Mouse (Mus musculus): ENCODE measurements around the gene Arl16. TPM values are rescaled to one million over a fixed set of nuclear protein-coding genes. Genes with fewer than 3 reads are reported as not detected.

The Arl16 gene
- total RNA-seq, 2 experiments from 2014 or later = 13.7 to 17.0 TPM

GRCm38 (mm10) chr11:120445475-120445874 lies 21.9 kb downstream of the Arl16 start:
- DNase-seq = no peak

- no peak for DNase-seq
Measured at GRCm38 (mm10) chr11:120444106-120444505, 23.3 kb downstream of the Arl16 start.

GRCm38 (mm10) chr11:120442765-120443280 lies 24.6 kb downstream of the Arl16 start:
- DNase-seq = no peak

- DNase-seq = no peak
Measured at GRCm38 (mm10) chr11:120442344-120442743, 25.1 kb downstream of the Arl16 start, which contains the start of gene Tspan10. Tspan10 (plus strand) TSS chr11:120442644.

GRCm38 (mm10) chr11:120437857-120438385 lies 29.5 kb downstream of the Arl16 start:
- DNase-seq = no peak

GRCm38 (mm10) chr11:120437152-120437856 lies 30.1 kb downstream of the Arl16 start, which contains the start of gene Nploc4:
Nploc4 (minus strand) TSS chr11:120437708.
- peak; percentile 95 for DNase-seq

- DNase-seq = no peak
Measured at GRCm38 (mm10) chr11:120426727-120427126, 40.7 kb downstream of the Arl16 start.

GRCm38 (mm10) chr11:120423569-120424295 lies 43.7 kb downstream of the Arl16 start:
- DNase-seq = peak; percentile 79

GRCm38 (mm10) chr11:120422651-120423568 lies 44.5 kb downstream of the Arl16 start:
- no peak for DNase-seq

- no peak for DNase-seq
Measured at GRCm38 (mm10) chr11:120418592-120418991, 48.8 kb downstream of the Arl16 start.

GRCm38 (mm10) chr11:120417852-120418251 lies 49.6 kb downstream of the Arl16 start:
- DNase-seq = no peak

Other genes starting within 250 kb of the Arl16 start
- 10 to 100 TPM; 14.1 to 16.5 TPM for gene Bahcc1, start 234.7 kb downstream of the Arl16 start, total RNA-seq (2021)
- gene Actg1, start 119.1 kb downstream of the Arl16 start, total RNA-seq (2021) = 1,000 to 10,000 TPM in 1 of 2 experiments, 100 to 1,000 TPM in 1; 930 to 1,002 TPM
- under 1 TPM in 1 of 2 experiments, not detected in 1; 0.34 TPM for gene Fscn2, start 106.1 kb downstream of the Arl16 start, total RNA-seq (2021)
- gene Faap100, start 88.8 kb downstream of the Arl16 start, total RNA-seq (2021) = 10 to 100 TPM; 31.4 to 34.4 TPM
- gene Nploc4, start 29.9 kb downstream of the Arl16 start, total RNA-seq (2021) = 10 to 100 TPM; 63.3 to 63.8 TPM
- gene Tspan10, start 25.0 kb downstream of the Arl16 start, total RNA-seq (2021) = 1 to 10 TPM; 3.0 to 4.0 TPM
- under 1 TPM; 0.18 to 0.55 TPM for gene Pde6g, start 14.1 kb downstream of the Arl16 start, total RNA-seq (2021)
- gene Oxld1, start 9.5 kb downstream of the Arl16 start, total RNA-seq (2021) = 10 to 100 TPM; 25.1 to 26.1 TPM
- gene Ccdc137, start 9.5 kb downstream of the Arl16 start, total RNA-seq (2021) = 10 to 100 TPM in 1 of 2 experiments, 1 to 10 TPM in 1; 8.7 to 10.3 TPM
- gene Mrpl12, start 17.0 kb upstream of the Arl16 start, total RNA-seq (2021) = 100 to 1,000 TPM; 229 to 250 TPM
- gene Slc25a10, start 24.2 kb upstream of the Arl16 start, total RNA-seq (2021) = 10 to 100 TPM; 43.7 to 45.7 TPM
- 1 to 10 TPM; 1.7 to 1.8 TPM for gene Gcgr, start 63.1 kb upstream of the Arl16 start, total RNA-seq (2021)
- gene Mcrip1, start 82.1 kb upstream of the Arl16 start, total RNA-seq (2021) = 10 to 100 TPM; 76.5 to 82.6 TPM
- under 1 TPM in 1 of 2 experiments, not detected in 1; 0.83 TPM for gene Ppp1r27, start 83.5 kb upstream of the Arl16 start, total RNA-seq (2021)
- 100 to 1,000 TPM; 353 to 365 TPM for gene P4hb, start 105.6 kb upstream of the Arl16 start, total RNA-seq (2021)
- 100 to 1,000 TPM; 296 to 308 TPM for gene Arhgdia, start 114.0 kb upstream of the Arl16 start, total RNA-seq (2021)
- 100 to 1,000 TPM; 134 TPM for gene Alyref, start 130.8 kb upstream of the Arl16 start, total RNA-seq (2021)
- gene Anapc11, start 130.8 kb upstream of the Arl16 start, total RNA-seq (2021) = 100 to 1,000 TPM; 117 to 118 TPM
- gene Npb, start 140.9 kb upstream of the Arl16 start, total RNA-seq (2021) = 1 to 10 TPM; 2.4 to 2.5 TPM
- gene Pcyt2, start 150.3 kb upstream of the Arl16 start, total RNA-seq (2021) = 10 to 100 TPM; 56.8 to 58.1 TPM
- gene Sirt7, start 157.6 kb upstream of the Arl16 start, total RNA-seq (2021) = 10 to 100 TPM; 10.2 to 11.7 TPM
- gene Mafg, start 166.0 kb upstream of the Arl16 start, total RNA-seq (2021) = 10 to 100 TPM; 23.4 to 25.8 TPM
- gene Pycr1, start 176.2 kb upstream of the Arl16 start, total RNA-seq (2021) = 1 to 10 TPM; 7.9 to 8.0 TPM
- 10 to 100 TPM; 26.3 to 28.1 TPM for gene Myadml2, start 180.6 kb upstream of the Arl16 start, total RNA-seq (2021)
- under 1 TPM; 0.16 to 0.26 TPM for gene Notum, start 193.6 kb upstream of the Arl16 start, total RNA-seq (2021)
- 10 to 100 TPM; 62.7 to 64.0 TPM for gene Aspscr1, start 205.4 kb upstream of the Arl16 start, total RNA-seq (2021)
- gene Cenpx, start 246.1 kb upstream of the Arl16 start, total RNA-seq (2021) = 10 to 100 TPM; 39.5 to 41.8 TPM
- gene Lrrc45, start 246.3 kb upstream of the Arl16 start, total RNA-seq (2021) = 10 to 100 TPM; 11.0 to 11.3 TPM

Measured in heart, postnatal 4 days (tissue).